Mouse (Mus musculus) ES-Bruce4 (cell line): ENCODE measurements around the gene Mlxip.

Source experiments
- CTCF ChIP-seq: IDR thresholded peaks from one replicate; pipeline ENCODE4 v1.8.1; 2011; ENCODE audit warnings: low read depth, low read length
- EP300 ChIP-seq: IDR thresholded peaks from 2 replicates; pipeline ENCODE4 v1.6.1; 2011; ENCODE audit warnings: low read depth, low read length; ENCODE audit not compliant: insufficient read depth
- POLR2A ChIP-seq: IDR thresholded peaks from one replicate; pipeline ENCODE4 v1.8.1; 2011; ENCODE audit warnings: low read length; ENCODE audit not compliant: insufficient read depth

DNA sequence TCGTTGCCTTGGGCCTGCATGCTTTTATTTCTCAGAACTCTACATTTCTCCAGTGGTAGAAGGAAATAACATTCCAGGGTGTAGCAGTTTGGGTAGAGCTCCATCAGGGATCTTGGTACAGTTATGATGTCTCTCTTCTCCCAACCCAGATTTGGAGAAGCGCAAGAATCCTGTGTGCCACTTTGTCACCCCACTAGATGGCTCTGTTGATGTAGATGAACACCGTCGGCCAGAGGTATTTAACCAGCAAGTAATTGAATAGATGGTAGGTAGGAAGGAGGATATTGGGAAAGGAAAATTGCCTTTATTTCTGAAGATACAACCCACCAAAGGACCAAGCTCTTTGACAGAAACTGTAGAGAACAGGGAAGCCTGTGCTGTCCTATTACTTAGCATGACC, 46.1 kb downstream of the Mlxip start:
- TF ChIP-seq POLR2A: no peak
- TF ChIP-seq CTCF: no peak
- no peak for TF ChIP-seq EP300
